Mouse (Mus musculus): ENCODE data around the gene Cyb5d1. TPM values are rescaled to one million over a fixed set of nuclear protein-coding genes. Genes with fewer than 3 reads are reported as not detected.
"Not testable (repeated sequence)": the region's sequence is repeated elsewhere in the genome, so short reads cannot be mapped to it uniquely, and the experiment has no call there.

The Cyb5d1 gene
- 28.4 and 37.4 TPM in 2 replicates for total RNA-seq (2012; rRNA removed)
- 27.3 and 29.3 TPM in 2 replicates for total RNA-seq (2014; rRNA removed)
- polyA plus RNA-seq (2012; ENCODE audit: insufficient read length, low read depth), result 29.5 and 33.2 TPM in 2 replicates

DNA sequence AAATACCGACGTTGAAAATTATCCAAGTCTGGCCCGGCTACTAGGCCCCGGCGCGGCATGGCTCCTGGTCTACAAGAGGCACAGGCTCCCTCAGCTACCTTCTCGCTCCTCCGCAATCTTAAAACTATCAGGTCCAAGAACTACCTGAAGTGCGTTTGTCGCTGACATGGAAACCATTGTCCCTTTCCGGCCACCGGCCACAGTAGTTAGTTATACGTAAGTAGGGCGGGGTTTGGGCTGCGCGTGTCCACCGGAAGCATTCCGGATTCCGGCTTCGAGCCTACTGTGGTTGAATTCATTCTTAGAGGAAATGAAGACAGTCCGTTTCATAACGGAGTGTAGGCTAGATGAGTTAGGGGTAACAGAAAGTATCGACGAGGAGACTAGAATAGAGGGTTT lies at the start of gene Cyb5d1, which contains the start of gene Naa38:
TSS of gene Cyb5d1 (minus strand) at position 397 of the 399 bp plus-strand sequence.
TSS of gene Naa38 (plus strand) at position 253 of the 399 bp plus-strand sequence.
- Histone ChIP-seq H3K27ac (ENCODE audit: insufficient read depth, low read depth) (peak within 1 kb of the TSS; percentile 93), H3K9ac (ENCODE audit: insufficient read depth, low read depth) (peak within 1 kb of the TSS; percentile 99), H3K4me2 (ENCODE audit: insufficient read depth, low read depth, poor library complexity, severe bottlenecking) (peak within 1 kb of the TSS; percentile 76), H3K36me3 (replicated peaks in 1 of 2; ENCODE audit: control insufficient read depth in 1 of 2, insufficient read depth in 1 of 2, low read length in 1 of 2) (peaks cover 21 to 32% of the 10 kb centered on the region in 2 experiments), H3K4me1 (ENCODE audit: control insufficient read depth in 1 of 2, insufficient read depth in 2 of 2) (peaks cover 0 to 12% of the 10 kb centered on the region in 2 experiments; a peak in 2 of 4 replicates), H3K4me3 (replicated peaks in 1 of 3; ENCODE audit: low read depth in 2 of 3, low read length in 2 of 3, poor library complexity in 1 of 3) (peak within 1 kb of the TSS; percentile 72 to 96 (median 78)), H3K79me2 (replicated peaks; ENCODE audit: control insufficient read depth, extremely low read depth, insufficient read depth, poor library complexity, severe bottlenecking) (peaks cover 13% of the 10 kb centered on the region)
- H3K27me3 ChIP-seq (replicated peaks); H3K9me3 ChIP-seq (replicated peaks; ENCODE audit: low read length); dilution Hi-C loops (cut with MboI; ENCODE audit: extremely low pct_ligation_motif_present, extremely low pct_unique_long_range_greater_than_20kb, low sequenced_read_pairs): not testable (repeated sequence)
- in situ Hi-C loops (cut with MboI; ENCODE audit: low pct_ligation_motif_present, low pct_unique_long_range_greater_than_20kb, low sequenced_read_pairs), result loop anchor here (5.0 kb wide), 2 partner anchors 37 to 128 kb away; no protein-coding TSS in a partner anchor
- TF ChIP-seq ELF1 (IDR thresholded peaks at IDR 0.05; ENCODE audit: low read depth, low read length) (peak; percentile 83), IRF4 (IDR thresholded peaks at IDR 0.05; ENCODE audit: low read depth, low read length) (peak; percentile 64), NRF1 (IDR thresholded peaks at IDR 0.05; ENCODE audit: low read depth, low read length) (peak; percentile 67), MAZ (IDR thresholded peaks at IDR 0.05; ENCODE audit: low read depth, low read length) (peak; percentile 54; the same call in 1 of the 2 replicates), ZMIZ1 (IDR thresholded peaks at IDR 0.05; ENCODE audit: low read depth, low read length) (peak; percentile 30; the same call in 1 of the 2 replicates), UBTF (IDR thresholded peaks at IDR 0.05; ENCODE audit: low read depth, low read length) (0 out of 2 replicates have a peak, but pooled peaks have one; percentile 31), MXI1 (IDR thresholded peaks at IDR 0.05; ENCODE audit: low read depth, low read length) (peak; percentile 56), TCF12 (IDR thresholded peaks at IDR 0.05; ENCODE audit: low read depth, low read length) (peak; percentile 68), TBP (conservative IDR thresholded peaks at IDR 0.05; ENCODE audit: low read depth, low read length) (peak; percentile 42; the same call in 1 of the 2 replicates), MAX (IDR thresholded peaks at IDR 0.05; ENCODE audit: low read length) (peak; percentile 92), MYC (IDR thresholded peaks at IDR 0.05; ENCODE audit: low read depth, low read length) (peak; percentile 74; the same call in 1 of the 2 replicates), KAT2A (IDR thresholded peaks at IDR 0.05; ENCODE audit: insufficient replicate concordance, low read length) (0 out of 2 replicates have a peak, but pooled peaks have one; percentile 79), MEF2A (IDR thresholded peaks at IDR 0.05; ENCODE audit: borderline replicate concordance, low read depth, low read length) (0 out of 2 replicates have a peak, but pooled peaks have one; percentile 38), POLR2AphosphoS2 (IDR thresholded peaks at IDR 0.05; ENCODE audit: low read depth, low read length) (peak; percentile 25; the same call in 1 of the 2 replicates), SIN3A (IDR thresholded peaks at IDR 0.05; ENCODE audit: low read length) (peak; percentile 95), GABPA (IDR thresholded peaks at IDR 0.05; ENCODE audit: insufficient replicate concordance, low read depth, low read length) (peak; percentile 13; the same call in 1 of the 2 replicates), NELFE (IDR thresholded peaks at IDR 0.05; ENCODE audit: low read depth, low read length) (peak; percentile 47; the same call in 1 of the 2 replicates), POLR2A (IDR thresholded peaks at IDR 0.05; ENCODE audit: low read depth, low read length) (peak; percentile 48; the same call in 1 of the 2 replicates)
- peak; percentile 96 for DNase-seq (ENCODE audit: extremely low read depth)

DNA sequence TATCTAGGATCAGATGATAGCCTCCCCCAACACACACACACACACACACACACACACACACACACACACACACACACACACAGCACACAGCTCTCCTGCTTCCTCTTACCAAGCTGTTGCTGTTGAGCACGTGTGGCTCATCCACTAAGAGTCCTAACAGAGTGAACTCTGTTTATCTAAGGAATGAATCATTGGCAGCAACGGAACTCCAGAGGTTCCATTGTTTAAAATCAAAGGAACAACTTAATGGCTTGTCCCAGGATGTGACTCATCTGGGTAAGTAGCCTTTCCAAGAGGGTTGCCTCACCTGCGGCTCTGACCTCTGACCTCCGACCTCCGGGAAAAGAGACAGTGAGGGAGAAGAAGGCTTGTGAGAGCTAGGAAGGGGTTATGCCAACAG lies 47.9 kb upstream of the Cyb5d1 start:
- H3K79me2 ChIP-seq (replicated peaks; ENCODE audit: control insufficient read depth, extremely low read depth, insufficient read depth, poor library complexity, severe bottlenecking), result no peaks in the 10 kb centered on the region
- DNase-seq (ENCODE audit: extremely low read depth), result no peak
- no peak overlapping the region for H3K9ac ChIP-seq (ENCODE audit: insufficient read depth, low read depth)
- dilution Hi-C loops (cut with MboI; ENCODE audit: extremely low pct_ligation_motif_present, extremely low pct_unique_long_range_greater_than_20kb, low sequenced_read_pairs), result no loop called here
- H3K27ac ChIP-seq (ENCODE audit: insufficient read depth, low read depth), result no peak overlapping the region
- no peaks in the 10 kb centered on the region for H3K36me3 ChIP-seq (replicated peaks in 1 of 2; ENCODE audit: control insufficient read depth in 1 of 2, insufficient read depth in 1 of 2, low read length in 1 of 2)
- TF ChIP-seq CHD2 (IDR thresholded peaks at IDR 0.05; ENCODE audit: low read length), result no peak
- no peak for TF ChIP-seq ZKSCAN1 (IDR thresholded peaks at IDR 0.05; ENCODE audit: borderline replicate concordance, low read depth, low read length)
- no peak overlapping the region for H3K4me2 ChIP-seq (ENCODE audit: insufficient read depth, low read depth, poor library complexity, severe bottlenecking)
- peaks cover 0 to 6% of the 10 kb centered on the region in 2 experiments; a peak in 2 of 4 replicates for H3K4me1 ChIP-seq (ENCODE audit: control insufficient read depth in 1 of 2, insufficient read depth in 2 of 2)
- peaks cover 2% of the 10 kb centered on the region for H3K9me3 ChIP-seq (replicated peaks; ENCODE audit: low read length)
- no peak overlapping the region for H3K4me3 ChIP-seq (replicated peaks in 1 of 3; ENCODE audit: low read depth in 2 of 3, low read length in 2 of 3, poor library complexity in 1 of 3)
- in situ Hi-C loops (cut with MboI; ENCODE audit: low pct_ligation_motif_present, low pct_unique_long_range_greater_than_20kb, low sequenced_read_pairs), result no loop called here
- peaks cover 57% of the 10 kb centered on the region for H3K27me3 ChIP-seq (replicated peaks)

Measured in CH12.LX (cell line).